Mouse (Mus musculus): Measurements from ENCODE around the gene Dock4.

Dock4 gene

GRCm38 (mm10) chr12:40462693-40463235, 17.0 kb downstream of the Dock4 start:
- no peak for DNase-seq (ENCODE audit: low spot score)

- DNase-seq (ENCODE audit: low spot score) = no peak
These were observed 18.1 kb downstream of the Dock4 start for GRCm38 (mm10) chr12:40463828-40464227.

DNA sequence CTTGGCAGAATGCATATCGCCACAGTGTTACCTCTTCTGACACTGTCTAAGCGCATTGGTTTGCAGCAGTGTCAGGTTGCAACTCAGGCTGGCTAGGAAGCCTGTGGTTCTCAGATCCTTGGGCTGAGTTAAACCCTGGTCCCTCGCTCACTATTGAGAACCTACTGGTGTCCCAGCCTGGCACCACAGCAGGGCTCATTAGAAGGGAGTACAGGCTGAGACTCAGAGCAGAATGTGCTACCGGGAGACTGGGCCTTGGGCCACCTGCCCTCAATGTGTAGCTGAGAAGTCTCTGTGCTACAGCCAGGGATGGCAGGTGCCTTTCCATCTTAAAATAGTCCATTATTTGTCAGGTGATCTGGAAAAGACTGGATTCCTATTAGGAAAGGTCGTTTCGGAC, 18.5 kb downstream of the Dock4 start:
- no peak for DNase-seq (ENCODE audit: low spot score)

- no peak for DNase-seq (ENCODE audit: low spot score)
These were observed 22.5 kb downstream of the Dock4 start for GRCm38 (mm10) chr12:40468235-40468634.

DNA sequence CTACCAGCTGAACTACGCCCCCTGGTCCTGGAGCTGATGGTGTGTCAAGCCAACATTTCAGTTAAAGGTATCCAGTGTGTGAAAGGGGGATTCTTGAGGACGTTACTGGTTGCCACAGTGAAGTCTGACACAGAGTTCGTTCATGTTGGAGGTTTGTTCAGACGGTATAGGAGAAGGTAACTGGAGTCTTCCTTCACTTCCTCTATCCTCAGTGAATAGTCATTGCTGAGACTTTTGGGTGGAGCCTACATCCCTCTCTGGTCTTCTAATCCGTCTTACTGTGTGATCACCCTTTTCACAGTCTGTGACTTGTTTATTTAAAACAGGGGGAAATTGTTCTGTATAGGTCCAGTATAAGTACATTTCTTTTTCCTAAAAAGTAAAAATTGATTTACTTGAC, 23.3 kb downstream of the Dock4 start:
- DNase-seq (ENCODE audit: low spot score) = no peak

DNA sequence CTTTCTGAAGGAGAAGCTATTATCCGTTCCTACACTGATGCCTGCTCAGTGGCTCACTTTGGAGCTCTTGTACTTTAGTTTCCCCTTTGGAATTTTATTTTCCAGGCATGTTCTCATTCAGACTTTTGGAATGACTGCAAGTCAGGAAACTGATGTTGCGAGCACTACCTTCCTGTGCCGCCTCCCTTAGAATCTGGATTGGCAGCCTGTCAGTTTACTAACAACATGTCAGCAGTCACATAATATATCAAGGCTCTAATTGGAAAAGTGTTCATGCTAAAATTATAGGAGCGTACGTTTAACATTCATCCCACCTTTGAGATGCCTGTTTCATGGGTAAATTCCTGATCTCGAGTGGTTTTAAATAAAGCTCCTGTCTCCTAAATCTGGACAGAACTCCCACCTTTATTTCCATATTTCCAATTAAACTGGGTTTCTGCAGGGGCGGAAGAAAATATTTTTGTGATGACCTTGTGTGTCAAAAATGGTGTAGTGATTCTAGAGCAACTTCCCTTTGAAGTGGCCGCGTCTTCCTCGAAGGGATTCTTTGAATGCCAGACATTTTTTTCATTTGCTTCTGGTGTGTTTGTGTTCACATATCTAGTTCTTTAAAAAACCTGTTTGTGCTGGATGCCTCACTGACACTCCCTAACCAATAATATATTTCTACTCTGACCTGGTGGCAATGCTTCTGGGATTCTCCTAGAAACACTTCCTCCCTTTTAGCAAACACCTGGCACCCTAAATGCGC, 26.1 kb downstream of the Dock4 start:
- no peak for DNase-seq (ENCODE audit: low spot score)

DNA sequence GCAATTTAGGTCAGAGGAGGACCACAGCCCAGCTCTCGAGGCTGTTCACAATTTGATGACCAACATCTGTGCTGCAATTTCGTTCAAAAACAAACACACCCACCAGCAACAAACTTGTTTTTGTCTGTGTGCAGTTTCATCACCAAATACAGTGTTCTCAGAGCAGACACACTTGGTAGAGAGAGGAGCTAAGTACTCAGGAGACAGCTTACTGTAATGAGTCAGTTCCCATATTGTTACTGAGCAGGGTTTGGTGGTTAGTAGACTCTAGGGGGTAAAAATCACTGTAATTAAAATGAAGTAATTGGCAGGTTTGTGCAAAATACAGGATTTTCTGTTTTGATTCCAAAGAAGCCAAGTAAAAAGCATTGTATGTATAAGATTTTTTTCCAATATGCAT, 28.0 kb downstream of the Dock4 start:
- DNase-seq (ENCODE audit: low spot score) = no peak

- no peak for DNase-seq (ENCODE audit: low spot score)
These were observed 32.1 kb downstream of the Dock4 start for GRCm38 (mm10) chr12:40477621-40478452.

GRCm38 (mm10) chr12:40484224-40484623, 38.5 kb downstream of the Dock4 start:
- DNase-seq (ENCODE audit: low spot score) = no peak

DNA sequence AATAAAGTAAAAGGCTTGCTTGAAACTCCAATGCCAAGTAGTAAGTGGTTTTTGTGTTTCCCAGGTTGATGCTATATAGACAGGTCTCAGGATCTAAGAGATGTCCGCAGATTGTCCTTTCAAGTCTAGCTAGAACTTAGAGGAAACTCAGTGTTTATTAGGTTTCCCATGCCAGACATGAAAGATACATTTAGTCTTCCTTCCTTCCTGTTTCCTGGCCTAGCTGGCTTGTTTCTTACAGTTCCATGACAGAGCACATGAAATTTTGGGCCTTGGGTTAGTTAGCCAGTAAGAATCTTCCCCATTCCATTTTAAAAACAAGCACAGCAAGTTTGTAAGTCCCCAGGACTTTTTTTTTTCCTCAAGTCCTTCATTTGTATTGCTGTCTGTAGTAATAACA, 39.5 kb downstream of the Dock4 start:
- no peak for DNase-seq (ENCODE audit: low spot score)

DNA sequence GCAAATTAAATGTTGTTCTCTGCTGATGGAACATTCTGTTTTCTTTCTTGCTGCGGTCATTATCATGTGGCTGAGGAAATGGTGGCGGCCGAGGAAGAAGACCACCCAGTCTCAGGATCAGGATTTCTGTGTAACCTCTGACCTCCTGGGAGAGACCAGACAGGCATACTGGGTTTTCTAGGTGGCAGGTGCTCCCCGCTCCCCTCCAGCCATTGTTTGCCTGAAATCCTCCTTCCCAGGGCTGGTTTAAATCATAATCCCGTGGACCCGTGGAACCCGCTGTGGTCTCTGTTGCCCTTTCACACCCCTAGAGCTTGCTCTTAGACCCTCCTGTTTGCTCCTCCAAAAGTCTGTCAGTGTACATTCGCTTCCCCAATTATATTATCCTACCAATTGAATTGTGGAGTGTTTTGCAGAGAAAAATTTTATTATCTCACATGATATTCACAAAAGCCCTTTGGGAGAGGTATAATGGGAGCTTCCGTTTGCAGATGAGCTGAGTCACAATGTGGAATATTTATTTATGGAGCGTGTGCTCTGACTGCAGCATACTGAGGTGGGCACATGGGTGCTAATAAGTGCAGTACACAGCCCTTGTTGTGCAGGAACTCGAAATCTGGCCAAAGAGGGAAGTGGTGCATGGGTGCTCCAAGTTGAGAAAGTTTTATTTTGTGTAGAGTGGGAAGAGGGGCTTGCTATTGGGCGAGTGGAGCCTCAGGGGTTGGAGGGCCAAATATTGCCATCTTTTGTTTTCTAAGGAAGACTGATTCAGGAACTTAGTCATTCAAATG, 40.5 kb downstream of the Dock4 start:
- no peak for DNase-seq (ENCODE audit: low spot score)

GRCm38 (mm10) chr12:40496387-40496786, 50.6 kb downstream of the Dock4 start:
- DNase-seq (ENCODE audit: low spot score) = no peak

DNA sequence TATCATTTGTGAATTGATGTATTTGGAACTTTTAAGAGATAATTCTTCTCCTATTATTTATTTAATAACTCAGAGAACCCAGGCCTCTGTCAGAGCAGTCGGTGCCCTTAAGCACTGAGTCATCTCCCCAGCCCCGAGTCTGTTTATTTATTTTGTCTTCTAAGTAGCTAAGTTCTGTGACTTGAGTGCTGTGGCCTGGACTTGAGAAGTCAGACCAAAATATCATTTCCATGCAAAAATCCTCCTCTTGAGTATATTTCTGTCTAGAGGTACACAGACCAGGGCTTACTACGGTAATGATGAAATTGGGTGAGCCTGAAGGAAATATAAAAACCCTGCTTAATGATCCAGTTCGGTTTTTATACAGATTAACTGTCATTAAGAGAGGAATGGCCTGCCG, 52.1 kb downstream of the Dock4 start:
- no peak for DNase-seq (ENCODE audit: low spot score)

- no peak for DNase-seq (ENCODE audit: low spot score)
These were observed 52.5 kb downstream of the Dock4 start for GRCm38 (mm10) chr12:40498250-40498671.

- no peak for DNase-seq (ENCODE audit: low spot score)
These were observed 53.3 kb downstream of the Dock4 start for GRCm38 (mm10) chr12:40498928-40499626.

GRCm38 (mm10) chr12:40499627-40500329, 54.0 kb downstream of the Dock4 start:
- DNase-seq (ENCODE audit: low spot score) = no peak

- no peak for DNase-seq (ENCODE audit: low spot score)
These were observed 55.4 kb downstream of the Dock4 start for GRCm38 (mm10) chr12:40501141-40501540.

DNA sequence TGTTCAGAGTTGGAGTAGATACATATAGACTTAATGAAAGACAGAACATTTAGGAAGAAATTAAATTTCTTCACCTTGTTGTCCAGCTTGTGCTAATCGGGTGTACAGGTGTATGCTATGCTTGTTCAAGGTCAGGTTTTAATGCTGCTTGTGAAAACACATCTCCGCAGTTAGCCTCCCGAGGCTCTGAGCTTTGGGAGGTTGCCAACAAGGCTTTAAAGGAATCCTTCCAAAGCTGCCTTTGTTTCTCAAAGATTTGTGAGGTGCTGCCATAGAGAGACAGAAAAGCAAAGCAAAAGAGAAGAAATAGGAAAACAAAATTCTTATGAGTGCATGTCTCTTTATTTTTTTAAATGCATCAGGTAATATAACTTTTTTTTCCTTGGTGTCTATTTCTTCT, 57.8 kb downstream of the Dock4 start:
- DNase-seq (ENCODE audit: low spot score) = no peak

GRCm38 (mm10) chr12:40504687-40505086, 58.9 kb downstream of the Dock4 start:
- DNase-seq (ENCODE audit: low spot score) = no peak

DNA sequence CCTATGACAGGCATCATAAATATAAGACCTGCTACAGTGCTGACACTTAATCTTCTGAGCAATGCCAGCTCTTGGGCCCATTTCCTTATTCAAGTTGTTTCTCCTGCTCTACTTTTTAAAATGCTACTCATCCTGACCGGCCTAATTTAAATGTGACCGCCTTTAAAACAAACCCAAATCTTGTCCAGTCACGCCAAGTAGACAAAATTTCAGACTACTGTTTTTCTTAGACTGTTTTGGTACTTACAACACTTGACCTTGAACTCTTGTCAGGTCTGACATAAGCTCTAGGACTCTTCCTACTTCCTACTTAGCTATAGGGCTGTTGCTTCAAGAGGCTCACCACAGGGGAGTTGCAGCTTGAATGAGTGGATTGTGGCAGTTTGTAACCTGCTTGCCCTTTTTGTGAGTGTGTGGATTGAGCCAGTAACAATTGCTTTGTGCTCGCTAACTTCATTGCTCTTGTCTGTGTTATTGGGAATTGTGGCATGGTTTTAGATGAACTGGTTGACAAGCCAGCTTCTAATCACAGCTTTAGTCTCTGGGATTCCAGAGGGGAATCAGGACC, 62.2 kb downstream of the Dock4 start:
- no peak for DNase-seq (ENCODE audit: low spot score)

GRCm38 (mm10) chr12:40508416-40508815, 62.7 kb downstream of the Dock4 start:
- no peak for DNase-seq (ENCODE audit: low spot score)
